Mouse (Mus musculus) right cerebral cortex, postnatal 36 days (tissue): ENCODE measurements at regions not wholly inside any gene's neighbourhood (a gene's known extent, or its start where the extent isn't known, plus 50 kb on each side); places are given as distances from the start of the nearest gene placed in this dataset.

Experiments used
- DNase-seq, 2 experiments: peaks; one replicate each; pipeline ENCODE4 v3.0.0; 2022; ENCODE audit warnings: low spot score in 2 of 2, mixed read lengths in 1 of 2

DNA sequence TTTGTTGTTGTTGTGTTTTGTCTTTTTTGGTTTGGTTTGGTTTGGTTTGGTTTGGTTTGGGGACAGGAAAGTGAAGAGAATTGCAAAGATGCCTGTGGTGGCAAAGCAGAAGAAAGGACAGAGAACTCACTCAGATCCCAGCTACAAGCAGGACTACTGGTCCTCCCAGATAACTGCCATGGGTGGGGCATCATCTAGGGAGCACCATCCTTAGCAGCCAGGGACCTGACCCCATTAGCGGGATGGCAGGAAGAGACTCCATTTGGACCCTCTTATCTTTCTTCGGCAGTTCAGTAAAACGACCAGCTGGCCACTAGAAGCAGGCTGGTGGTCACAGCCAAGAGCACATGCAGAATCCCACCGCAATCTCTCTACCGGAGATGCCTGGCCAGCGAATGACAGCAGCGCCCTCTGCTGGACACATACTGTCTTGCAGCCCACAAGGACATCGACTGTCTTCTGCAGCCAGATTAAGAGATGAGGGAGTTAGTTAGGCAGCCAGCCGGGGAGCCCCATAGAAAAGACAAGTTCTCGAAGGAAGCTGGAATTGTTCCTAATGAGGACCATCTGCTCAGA, 119.8 kb downstream of the Gm9195 start:
- DNase-seq = peak; percentile 61

DNA sequence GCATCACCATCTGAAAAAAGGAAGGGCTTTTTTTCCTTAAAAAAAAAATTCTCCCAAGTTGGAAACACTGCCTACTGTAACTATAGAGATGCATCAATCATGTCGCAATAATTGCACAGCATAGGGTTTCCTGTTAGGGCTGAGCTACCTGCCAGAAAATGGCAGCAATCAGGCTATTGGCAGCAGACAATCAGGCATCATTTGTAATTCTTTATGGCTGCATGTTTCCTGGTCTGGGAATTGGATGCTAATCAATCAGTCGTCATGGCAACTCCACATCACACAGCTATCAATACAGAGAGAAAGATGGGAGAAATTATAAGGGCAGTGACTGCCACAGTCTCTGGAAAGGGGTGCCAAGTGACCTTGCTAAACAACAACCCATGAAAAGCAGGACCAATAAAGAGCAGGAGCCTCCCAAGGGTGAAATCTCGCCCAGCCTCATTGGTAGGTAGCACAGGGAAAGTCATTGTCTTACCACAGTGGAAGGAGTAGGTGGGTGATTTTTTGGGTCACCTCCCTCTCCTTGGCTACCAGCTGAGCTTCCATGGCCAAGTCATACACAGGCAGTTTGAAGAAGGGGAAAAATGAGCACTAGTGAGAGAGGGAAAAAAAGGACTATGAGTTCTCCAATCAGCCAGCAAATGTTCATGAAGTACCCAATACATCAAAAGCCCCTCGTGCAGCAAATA, 130.7 kb downstream of the Gm9195 start:
- no peak for DNase-seq

DNA sequence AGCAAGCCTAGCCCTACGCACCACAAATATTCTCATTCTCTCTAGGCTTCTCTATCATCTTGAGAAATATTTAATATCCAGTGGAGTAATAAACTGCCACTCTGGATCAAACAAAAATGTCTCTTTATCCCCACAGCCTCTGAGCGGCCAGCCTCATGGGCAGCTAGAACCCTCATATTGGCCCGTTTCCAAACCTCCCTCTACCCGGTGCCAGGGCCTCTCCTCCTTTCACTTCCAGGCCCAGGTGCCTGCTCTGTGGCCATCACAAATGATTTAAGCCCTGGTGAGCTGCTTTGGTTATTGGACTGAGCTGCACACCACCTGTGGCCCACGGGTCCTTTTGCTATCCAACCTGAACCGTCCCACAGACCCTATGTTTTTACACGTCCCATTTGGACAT, 131.5 kb downstream of the Gm9195 start:
- DNase-seq = no peak

DNA sequence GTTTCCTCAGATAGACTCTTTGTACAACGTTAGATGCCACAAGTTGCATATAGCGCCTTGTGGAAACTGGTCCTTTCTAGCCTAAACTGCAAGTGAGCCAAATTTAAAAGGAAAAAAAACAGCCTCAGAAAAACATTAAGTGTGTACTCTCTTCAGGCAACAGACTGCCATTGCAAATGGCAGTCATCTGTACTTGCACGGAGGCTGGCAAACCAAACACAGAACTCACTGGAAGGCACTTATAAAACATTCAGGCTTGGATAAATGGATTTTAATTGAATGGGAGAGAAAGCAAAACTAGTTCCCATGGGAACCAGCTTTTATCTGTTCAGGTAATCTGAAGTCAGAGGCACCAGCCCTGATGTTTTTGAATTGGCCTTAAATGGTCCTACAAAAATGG, 133.7 kb downstream of the Gm9195 start:
- no peak for DNase-seq

DNA sequence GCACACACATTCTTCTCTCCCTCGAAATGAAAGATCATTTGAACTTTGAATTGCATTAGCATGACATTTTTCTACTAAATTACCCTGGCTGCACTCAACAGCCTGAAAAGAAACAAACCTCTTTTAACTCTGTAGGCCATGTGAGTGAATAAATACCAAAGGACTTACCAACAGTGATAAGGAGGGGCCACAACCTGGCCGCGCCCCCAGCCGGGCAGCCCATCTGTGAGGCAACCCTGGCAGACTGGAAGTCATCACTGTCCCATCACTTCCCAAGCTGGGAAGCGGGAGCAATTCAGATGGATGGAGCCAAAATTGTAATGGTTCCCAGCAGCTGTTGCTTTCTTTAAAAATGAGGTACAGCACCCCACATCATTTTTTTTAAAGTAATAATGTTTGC, 149.5 kb downstream of the Gm9195 start:
- DNase-seq = no peak

DNA sequence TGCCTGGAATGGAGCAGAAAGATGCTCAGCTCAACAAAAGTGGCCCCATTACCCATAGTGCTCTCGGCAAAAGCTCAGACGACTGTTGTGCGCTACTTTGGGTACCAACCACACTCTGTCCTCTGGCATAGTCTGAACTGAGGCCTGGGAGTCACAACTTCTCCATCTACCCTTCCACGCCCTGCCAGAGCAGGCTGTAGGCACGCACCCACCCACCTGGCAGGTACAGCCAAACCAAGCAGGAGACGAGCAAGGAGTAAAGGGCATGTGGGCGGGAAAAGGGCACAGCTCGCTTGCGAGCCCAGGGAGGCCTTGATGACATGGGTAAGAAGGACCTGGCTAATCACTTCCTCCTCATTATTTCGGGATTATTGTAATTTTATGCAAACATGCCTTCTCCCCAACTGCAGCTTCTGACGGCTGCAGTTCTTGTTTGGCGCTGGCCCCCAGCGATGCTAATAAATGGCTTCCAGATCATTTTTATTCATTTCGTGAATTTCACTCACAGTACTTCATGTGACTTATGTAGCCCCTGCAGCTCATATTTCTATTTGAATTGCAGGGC, 150.0 kb downstream of the Gm9195 start:
- no peak for DNase-seq

DNA sequence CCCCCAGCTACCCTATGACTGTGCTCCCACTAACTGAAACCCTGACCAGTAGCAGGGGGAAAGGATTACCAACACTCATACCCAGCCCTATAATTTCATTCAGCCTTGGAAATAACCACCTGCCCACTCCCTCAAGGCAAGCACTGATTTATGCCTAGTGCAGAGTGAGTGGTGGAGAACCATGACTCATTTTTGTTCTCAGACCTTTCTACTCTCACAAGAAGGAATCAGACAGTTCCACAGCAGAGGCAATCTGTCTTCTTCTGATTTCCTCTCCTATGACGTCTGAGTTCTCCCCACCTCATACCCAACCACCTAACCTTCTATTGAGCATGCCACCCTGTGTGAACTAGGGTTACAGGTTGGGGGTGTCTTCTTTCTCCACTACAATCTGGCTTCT, 153.6 kb downstream of the Gm9195 start:
- peak; percentile 15 to 26 for DNase-seq

DNA sequence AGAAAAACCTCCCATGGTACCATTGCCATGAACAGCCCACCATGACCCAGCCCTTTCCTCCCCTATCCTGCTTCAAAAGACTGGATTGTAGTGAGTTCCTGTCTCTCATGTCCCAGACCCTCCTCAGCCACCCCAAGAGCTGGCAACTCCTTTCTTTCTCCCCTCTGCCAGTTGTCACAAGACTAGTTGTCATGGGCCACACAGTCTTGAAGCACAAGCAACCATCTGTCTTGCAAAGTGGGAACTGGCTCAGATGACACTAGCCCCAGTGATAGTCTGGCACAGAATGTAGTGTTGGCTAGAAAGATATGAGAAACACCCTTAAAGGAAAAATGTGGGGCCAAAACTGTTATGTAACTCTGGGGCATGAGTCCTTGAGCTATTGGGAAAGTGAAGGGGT, 187.8 kb downstream of the Gm9195 start:
- DNase-seq = no peak

DNA sequence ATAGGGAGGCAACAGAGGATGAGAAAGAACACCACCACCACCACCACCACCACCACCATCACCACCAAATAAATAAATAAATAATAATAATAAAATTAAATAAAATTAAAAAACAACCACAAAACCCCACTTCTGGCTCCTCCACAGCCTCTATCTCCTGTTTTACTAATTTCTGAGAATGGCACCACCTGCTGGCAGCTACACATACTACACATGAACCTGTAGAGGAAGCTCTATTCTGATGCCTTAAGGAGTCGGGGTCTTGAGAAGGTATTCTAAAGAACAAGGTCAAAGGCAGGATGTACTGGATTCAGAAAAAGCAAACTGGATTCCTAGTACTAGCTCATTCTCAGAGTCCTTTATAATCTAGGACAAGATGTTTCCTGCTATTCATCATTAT, 191.6 kb downstream of the Gm9195 start:
- DNase-seq = peak; percentile 14 to 34

DNA sequence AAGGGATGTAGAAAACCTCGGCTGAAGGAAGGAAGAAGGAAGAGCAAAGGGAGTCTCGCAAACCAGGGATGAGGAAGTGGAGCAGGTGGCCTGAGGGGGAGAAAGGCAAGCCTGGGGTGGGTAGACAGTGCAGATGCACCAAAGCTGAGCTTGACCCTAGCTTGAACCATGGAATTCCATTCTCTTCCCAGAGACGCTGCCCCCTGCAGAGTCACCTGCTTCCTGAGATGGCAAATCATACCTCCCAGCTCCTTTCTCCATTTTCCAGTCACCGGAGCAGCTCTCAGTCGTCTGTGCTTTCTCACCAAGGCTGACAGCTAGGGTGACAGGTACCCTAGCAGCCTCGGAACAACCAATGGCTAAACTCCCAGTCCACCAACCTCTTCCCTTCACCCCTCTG, 197.0 kb downstream of the Gm9195 start:
- no peak for DNase-seq

DNA sequence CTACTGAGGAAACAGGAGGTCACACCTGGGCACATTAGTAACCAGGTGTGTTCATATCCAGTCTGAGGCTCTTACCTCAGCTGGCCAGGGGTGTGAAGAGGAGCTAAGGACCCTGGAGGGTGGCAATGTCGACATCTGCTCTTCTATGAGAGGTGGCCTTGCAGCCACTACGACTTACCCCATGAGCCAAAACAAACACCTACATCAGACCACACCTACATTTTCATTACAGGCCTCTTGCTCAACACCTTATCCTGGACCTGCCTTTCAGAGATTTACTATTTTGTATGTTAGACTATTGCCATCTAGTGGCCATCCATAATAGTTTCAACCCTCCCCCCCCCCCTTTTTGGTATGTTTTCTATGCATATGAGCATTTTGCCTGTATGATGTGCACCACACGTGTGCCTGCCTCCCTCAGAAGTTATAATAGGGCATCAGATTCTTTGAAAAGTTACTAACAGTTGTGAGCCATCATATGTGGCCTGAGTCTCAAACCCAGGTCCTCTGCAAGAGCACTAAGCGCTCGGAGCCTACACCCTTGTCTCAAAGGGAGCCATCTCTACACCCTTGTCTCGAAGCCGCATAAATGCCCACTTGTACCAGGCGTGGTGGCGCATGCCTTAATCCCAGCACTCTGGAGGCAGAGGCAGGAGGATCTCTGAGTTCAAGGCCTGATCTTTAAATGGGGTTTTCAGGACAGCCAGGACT, 197.8 kb downstream of the Gm9195 start:
- DNase-seq = no peak

DNA sequence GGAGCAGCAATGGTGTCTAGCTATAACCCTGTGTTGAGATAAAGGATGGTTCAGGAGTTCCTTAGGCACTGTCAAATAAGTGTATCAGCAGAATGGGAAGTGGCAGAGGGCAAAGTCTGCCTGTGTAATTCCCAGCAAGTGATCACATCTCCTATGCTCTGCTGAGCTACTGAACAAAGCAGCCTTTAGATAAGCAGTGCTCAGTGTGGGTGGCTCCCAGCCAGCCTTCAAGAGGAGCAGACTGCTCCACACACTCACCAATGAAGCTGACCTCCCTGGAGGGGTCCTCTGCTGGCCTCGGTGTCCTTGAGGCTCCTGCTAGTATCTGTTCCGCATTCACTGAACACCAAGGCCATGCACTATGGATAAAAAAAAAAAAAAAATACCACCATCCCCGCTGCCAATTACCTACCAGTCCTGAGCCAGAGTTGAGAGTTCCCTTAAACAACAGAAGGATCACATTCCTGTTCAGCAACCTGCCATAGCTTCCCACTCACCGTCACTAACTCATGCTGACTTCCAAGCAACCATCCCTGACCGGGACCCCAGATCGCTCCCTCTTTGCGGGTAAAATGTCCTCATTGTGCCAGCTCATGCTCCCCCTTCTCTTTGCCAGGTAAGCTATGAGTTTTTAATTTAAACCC, 198.9 kb downstream of the Gm9195 start:
- DNase-seq = no peak

DNA sequence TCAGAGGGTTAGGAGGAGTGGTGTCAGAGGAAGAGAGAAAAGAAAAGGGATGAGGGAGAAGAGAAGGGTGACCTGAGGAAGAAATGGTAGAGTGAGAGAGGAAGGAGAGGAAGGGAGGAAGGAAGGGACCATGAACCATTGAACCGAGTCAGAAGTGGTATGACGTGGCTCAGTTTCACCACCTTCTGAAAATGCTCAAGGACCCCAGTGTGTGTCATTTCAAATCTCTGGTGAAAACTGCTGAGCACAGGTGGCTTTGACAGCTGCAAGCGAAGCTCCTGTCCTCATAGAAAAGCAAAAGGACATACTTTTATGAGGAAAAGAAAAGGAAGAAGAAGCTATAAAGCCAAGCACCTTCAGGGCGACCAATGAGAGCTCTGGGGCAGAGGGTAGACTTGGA, 214.3 kb downstream of the Gm9195 start:
- DNase-seq = no peak

DNA sequence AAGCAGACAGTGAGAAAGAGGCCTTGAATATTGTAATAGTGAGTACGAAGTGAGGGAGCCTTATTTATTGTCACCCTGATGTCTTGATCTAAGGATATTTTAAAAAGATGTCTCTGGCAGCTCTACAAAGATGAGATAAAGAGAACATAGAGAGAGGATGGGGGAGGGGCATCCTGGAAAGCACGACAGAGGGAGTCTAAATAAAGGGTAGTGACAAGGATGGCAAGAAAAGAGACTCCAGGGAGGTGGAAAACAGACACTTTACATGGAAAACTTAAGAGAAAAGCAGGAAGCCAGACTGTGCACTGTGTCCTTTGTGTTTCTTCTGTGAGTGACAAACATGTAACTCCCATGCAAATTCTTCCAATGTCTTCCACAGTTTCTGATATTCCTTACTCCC, 232.4 kb downstream of the Gm9195 start:
- DNase-seq = no peak

DNA sequence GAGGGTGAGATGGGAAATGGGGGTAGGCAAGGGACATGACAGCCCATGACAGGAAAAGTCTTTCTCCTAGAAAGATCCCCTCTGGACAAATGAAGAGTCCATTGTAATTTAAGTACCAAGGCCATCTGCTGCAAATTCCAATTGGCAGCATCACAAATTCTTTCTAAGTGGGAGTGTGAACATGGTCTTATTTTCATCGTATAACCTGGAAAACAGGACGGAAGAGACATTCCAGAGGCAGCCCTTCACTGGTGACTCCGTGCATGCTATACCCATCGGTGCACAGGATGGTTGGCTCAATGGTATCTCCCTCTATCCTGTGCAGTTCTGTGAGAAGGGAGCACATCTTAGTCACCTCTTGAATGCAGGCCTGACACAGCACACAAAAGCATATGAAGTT, 249.8 kb downstream of the Gm9195 start:
- peak in 1 of 2 experiments; percentile 23 for DNase-seq

DNA sequence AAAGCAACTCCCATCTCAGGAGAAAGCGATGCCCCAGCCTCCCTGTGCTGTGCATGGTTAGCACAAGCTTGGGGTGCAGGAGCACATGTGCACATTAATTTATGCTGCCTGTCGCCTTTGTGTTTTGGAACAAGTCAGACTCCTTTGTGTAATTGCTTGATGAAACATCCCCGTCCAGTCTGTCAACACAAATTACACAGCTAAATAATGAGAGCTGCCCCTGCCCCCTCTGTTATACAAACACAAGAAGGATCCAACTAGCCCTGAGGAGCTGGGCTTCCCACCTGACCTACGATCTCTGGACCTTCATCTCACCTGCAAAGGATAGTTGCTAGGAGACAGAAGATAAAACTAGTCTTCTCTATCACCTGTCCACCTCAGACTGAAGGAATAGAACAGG, 251.4 kb downstream of the Gm9195 start:
- DNase-seq = no peak

DNA sequence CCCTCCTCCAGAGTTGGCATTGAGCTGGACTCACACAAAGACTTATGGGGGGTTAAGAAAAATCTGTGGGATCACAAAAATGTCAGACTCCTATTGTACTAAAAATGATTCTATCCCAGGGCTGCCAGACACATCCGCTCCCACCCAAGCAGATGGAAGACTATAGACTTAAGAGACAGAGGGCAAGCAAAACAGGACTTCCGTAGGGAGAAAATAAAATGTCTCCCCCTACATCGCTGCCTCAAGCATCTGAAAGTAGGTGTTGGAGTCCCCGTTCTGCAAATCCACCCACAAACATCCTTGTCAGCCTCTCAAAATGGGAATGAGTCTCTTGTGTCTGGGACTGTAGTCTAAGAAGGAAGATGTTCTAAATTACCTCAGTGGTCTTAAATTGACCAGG, 253.3 kb downstream of the Gm9195 start:
- DNase-seq = peak; percentile 28 to 67

DNA sequence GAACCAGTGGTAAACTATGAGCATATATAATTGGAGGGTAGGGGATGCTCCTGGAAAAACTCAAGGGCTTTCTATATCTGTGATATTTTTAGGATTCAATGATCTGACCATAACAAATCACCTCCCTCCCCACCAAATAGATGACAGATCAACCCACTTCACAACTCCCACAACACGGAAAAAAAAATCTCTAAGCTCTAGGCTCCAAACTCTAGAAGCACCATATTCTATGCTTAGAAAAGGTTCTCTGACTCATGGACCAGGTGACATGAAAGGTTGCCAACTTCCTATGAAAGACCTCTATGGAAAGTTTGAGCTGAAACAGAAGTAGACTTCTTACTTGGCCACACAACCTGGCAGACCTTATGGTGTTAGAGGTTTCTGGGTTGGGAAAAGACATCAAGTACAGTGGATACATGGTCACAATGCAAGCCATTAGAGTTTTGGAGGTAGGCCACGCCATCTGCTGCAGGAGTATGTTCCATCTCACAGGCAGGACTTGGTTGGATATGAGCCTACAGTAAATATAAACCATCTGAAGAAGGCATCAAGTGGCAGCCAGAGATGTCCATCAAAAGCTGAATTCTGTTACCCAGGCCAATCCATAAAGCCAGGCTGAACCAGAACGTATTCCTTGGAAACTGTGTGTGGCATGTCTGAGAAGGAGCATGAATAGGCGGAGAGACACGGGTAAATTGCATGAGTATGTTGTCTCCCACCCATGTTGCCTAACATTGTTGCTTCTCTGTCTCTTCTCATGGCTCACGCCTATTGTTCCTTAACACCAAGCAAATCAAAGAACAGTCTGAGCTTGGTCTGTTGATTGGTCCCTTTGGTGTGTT, 257.2 kb downstream of the Gm9195 start:
- peak; percentile 18 to 32 for DNase-seq

DNA sequence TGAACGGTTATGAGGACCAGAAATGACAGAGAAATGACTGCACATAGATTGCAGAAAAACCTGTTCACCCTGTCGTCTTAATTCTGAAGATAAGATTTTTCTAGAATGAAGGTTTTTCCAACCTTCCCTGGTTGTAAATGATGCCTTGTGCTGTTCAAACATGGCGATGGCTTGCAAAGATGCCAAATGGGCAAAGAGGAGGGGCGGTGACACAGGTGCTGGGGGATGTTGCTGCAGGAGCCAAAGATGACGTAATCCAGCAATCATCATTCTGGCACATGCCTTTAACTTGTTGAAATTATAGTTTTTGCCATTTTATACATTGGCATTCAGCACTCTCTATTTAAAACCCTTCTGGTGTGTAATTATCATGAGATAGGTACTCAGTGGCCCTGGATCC, 263.8 kb downstream of the Gm9195 start:
- no peak for DNase-seq

DNA sequence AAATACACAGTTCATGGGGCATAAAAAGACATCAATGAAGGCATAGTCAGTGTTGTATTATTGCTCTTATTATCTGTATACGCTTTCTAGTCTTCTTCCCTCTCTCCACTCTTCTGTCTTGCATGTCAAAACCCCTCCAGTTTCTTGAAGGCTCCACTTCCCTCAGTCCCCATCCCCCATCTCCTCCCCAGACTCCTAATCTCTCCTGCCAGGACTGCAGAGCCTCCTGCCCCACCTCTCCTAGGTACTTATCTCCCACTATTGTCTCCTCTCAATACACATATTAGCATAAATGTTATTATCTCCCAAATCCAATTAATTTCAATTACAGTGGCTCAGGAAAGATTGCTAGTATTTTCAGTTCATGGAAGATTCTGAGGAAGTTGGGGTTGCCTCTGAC, 264.2 kb downstream of the Gm9195 start:
- DNase-seq = no peak

DNA sequence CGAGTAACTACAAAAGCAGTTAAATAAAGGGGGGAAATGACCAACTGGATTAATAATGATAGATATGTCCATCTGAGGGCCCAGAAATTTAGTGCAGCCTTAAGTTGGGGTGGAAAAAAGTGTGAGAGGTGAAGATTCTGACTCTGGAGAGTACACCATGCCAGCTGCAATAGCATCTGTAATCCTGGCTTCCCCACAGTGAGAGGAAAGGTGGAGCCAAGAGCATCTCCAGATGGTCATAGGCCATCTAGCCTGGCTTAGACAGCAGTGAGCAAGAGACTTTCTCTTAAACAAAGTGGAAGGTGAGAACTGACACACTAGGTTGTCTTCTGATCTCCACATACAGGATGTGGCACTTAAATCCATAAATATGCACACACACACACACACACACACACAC, 264.7 kb downstream of the Gm9195 start:
- no peak for DNase-seq

DNA sequence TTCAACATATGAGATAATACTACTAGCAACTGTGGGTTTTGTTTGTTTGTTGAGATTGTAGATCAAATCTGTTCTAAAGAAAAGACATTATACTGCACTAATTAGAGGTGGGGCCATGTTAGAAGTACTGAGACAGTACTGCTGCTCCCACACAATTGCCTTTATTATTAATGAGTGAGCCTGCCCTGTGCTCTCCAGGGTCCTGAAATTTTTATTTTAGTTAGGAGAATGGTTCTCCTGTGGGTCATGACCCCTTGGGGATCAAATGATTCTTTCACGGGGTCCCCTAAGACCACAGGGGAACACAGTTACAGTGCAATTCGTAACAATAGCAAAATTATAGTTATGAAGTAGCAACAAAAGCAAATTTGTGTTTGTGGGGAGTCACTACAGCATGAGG, 268.8 kb downstream of the Gm9195 start:
- DNase-seq = no peak
